Mouse (Mus musculus) hindbrain, embryonic 11.5 days (tissue): ENCODE results near the gene Lyar. TPM values are rescaled to one million over a fixed set of nuclear protein-coding genes. Genes with fewer than 3 reads are reported as not detected.

Experiments used
- ATAC-seq: fragments of 200-750 bp; cut with Nextera tagmentation; 2 replicates; pipeline ENCODE4 v1.8.0; 2017; ENCODE audit warnings: mild to moderate bottlenecking, moderate TSS enrichment, moderate library complexity; ENCODE audit not compliant: low FRiP score
- DNase-seq: peaks from one replicate; pipeline ENCODE4 v3.0.0-alpha.2; 2015; ENCODE audit warnings: low spot score
- H3K27ac ChIP-seq: fragments of 300-500 bp; sonication (generic); 2 replicates; pipeline ENCODE4 v1.5.1; 2014; ENCODE audit warnings: mild to moderate bottlenecking, low read depth, low read length
- H3K27me3 ChIP-seq: fragments of 300-500 bp; sonication (generic); 2 replicates; pipeline ENCODE4 v1.6.1; 2014; ENCODE audit warnings: mild to moderate bottlenecking, low read length, moderate library complexity, mixed read lengths; ENCODE audit not compliant: control insufficient read depth, insufficient read depth
- H3K36me3 ChIP-seq: fragments of 300-500 bp; sonication (generic); 2 replicates; pipeline ENCODE4 v1.6.1; 2014; ENCODE audit warnings: mild to moderate bottlenecking, low read length, moderate library complexity, mixed read lengths; ENCODE audit not compliant: control insufficient read depth, insufficient read depth
- H3K4me1 ChIP-seq: fragments of 300-500 bp; sonication (generic); replicated peaks from 2 replicates; pipeline ENCODE4 v1.6.1; 2014; ENCODE audit warnings: low read length, mixed read lengths; ENCODE audit not compliant: control insufficient read depth, insufficient read depth
- H3K4me2 ChIP-seq: fragments of 300-500 bp; sonication (generic); replicated peaks from 2 replicates; pipeline ENCODE4 v1.6.1; 2014; ENCODE audit warnings: mild to moderate bottlenecking, low read depth, low read length
- H3K4me3 ChIP-seq: fragments of 300-500 bp; sonication (generic); 2 replicates; pipeline ENCODE4 v1.5.1; 2014; ENCODE audit warnings: low read depth, low read length
- H3K9ac ChIP-seq: fragments of 300-500 bp; sonication (generic); 2 replicates; pipeline ENCODE4 v1.6.1; 2014; ENCODE audit warnings: low read depth, low read length
- H3K9me3 ChIP-seq: fragments of 300-500 bp; sonication (generic); 2 replicates; pipeline ENCODE4 v1.6.1; 2016; ENCODE audit warnings: low read length; ENCODE audit not compliant: control insufficient read depth
- WGBS: fragments of 180-500 bp; shearing (Covaris S2); extraction: QIAGEN DNeasy Blood & Tissue Kit; methylation state at CpG from one replicate; pipeline ENCODE4 v1.1.7; 2014; 5-methylcytosine and 5-hydroxymethylcytosine counted together
- polyA plus RNA-seq: library from polyadenylated mRNA; unstranded; fragments of >200 nt; fragmentation: Nextera tagmentation; extraction: Ambion mirVana; gene quantifications from 2 replicates; pipeline ENCODE4 v1.2.1, GENCODE M21; 2014

The Lyar gene
- polyA plus RNA-seq, 1 experiment from 2014 or later: 113 TPM

GRCm38 (mm10) chr5:38258773-38259146, 38.5 kb downstream of the Lyar start:
- no peaks in the 10 kb centered on the region for H3K27me3 ChIP-seq
- no peak overlapping the region for H3K9ac ChIP-seq
- ATAC-seq (no peak), DNase-seq (no peak)
- H3K36me3 ChIP-seq: no peaks in the 10 kb centered on the region
- H3K4me1 ChIP-seq: no peaks in the 10 kb centered on the region
- 85% methylated on average over 5 of the region's 5 CpGs for WGBS
- H3K4me3 ChIP-seq: no peak overlapping the region
- no peak overlapping the region for H3K27ac ChIP-seq
- no peaks in the 10 kb centered on the region for H3K9me3 ChIP-seq
- no peak overlapping the region for H3K4me2 ChIP-seq

- WGBS: 44% methylated on average over 9 of the region's 9 CpGs
- H3K9me3 ChIP-seq: no peaks in the 10 kb centered on the region
- H3K4me1 ChIP-seq: no peaks in the 10 kb centered on the region
- no peaks in the 10 kb centered on the region for H3K36me3 ChIP-seq
- ATAC-seq (peak; percentile 7; the same call in 1 of the 2 replicates), DNase-seq (no peak)
- peak overlapping the region; percentile 90 for H3K9ac ChIP-seq
- no peaks in the 10 kb centered on the region for H3K27me3 ChIP-seq
- peak overlapping the region; percentile 62; the same call in 1 of the 2 replicates for H3K27ac ChIP-seq
- peak overlapping the region; percentile 88 for H3K4me2 ChIP-seq
- peak overlapping the region; percentile 75 for H3K4me3 ChIP-seq
Observed at GRCm38 (mm10) chr5:38259455-38260106, 39.3 kb downstream of the Lyar start.

GRCm38 (mm10) chr5:38260107-38260682, 39.9 kb downstream of the Lyar start, which contains the start of gene Tmem128:
TSS of gene Tmem128 (plus strand) at chr5:38260185.
- Histone ChIP-seq H3K4me2 (peak within 1 kb of the TSS; percentile 88), H3K4me1 (no peaks in the 10 kb centered on the region), H3K27me3 (no peaks in the 10 kb centered on the region), H3K9ac (peak within 1 kb of the TSS; percentile 90), H3K36me3 (no peaks in the 10 kb centered on the region), H3K4me3 (peak within 1 kb of the TSS; percentile 75), H3K27ac (peak within 1 kb of the TSS; percentile 62; the same call in 1 of the 2 replicates), H3K9me3 (no peaks in the 10 kb centered on the region)
- DNase-seq (peak; percentile 82), ATAC-seq (peak; percentile 73)
- WGBS: under 1% methylated on average over 40 of the region's 40 CpGs

GRCm38 (mm10) chr5:38270942-38271341, 50.7 kb downstream of the Lyar start:
- no peaks in the 10 kb centered on the region for H3K4me1 ChIP-seq
- no peak for DNase-seq
- 82% methylated on average over 3 of the region's 3 CpGs for WGBS
- peaks cover 18% of the 10 kb centered on the region; the same call in 1 of the 2 replicates for H3K27me3 ChIP-seq
- H3K9ac ChIP-seq: no peak overlapping the region
- H3K9me3 ChIP-seq: no peaks in the 10 kb centered on the region
- 0 out of 2 replicates have a peak, but pooled peaks cover 5% of the 10 kb centered on the region for H3K36me3 ChIP-seq
- ATAC-seq: no peak
- no peak overlapping the region for H3K4me3 ChIP-seq
- no peak overlapping the region for H3K27ac ChIP-seq
- no peak overlapping the region for H3K4me2 ChIP-seq

- ATAC-seq (no peak), DNase-seq (no peak)
- no peak overlapping the region for H3K4me2 ChIP-seq
- no peaks in the 10 kb centered on the region for H3K36me3 ChIP-seq
- H3K9me3 ChIP-seq: no peaks in the 10 kb centered on the region
- H3K4me3 ChIP-seq: no peak overlapping the region
- no peak overlapping the region for H3K27ac ChIP-seq
- peaks cover 11% of the 10 kb centered on the region for H3K4me1 ChIP-seq
- 88% methylated on average over 4 of the region's 4 CpGs for WGBS
- H3K9ac ChIP-seq: no peak overlapping the region
- peaks cover 43% of the 10 kb centered on the region for H3K27me3 ChIP-seq
Observed at GRCm38 (mm10) chr5:38273831-38274230, 53.6 kb downstream of the Lyar start.

GRCm38 (mm10) chr5:38275771-38276170, 55.5 kb downstream of the Lyar start, which contains the start of gene Otop1:
TSS of gene Otop1 (plus strand) at chr5:38275972.
- Histone ChIP-seq H3K4me2 (peak within 1 kb of the TSS; percentile 42), H3K4me3 (peak within 1 kb of the TSS; percentile 30; the same call in 1 of the 2 replicates), H3K9me3 (no peaks in the 10 kb centered on the region), H3K27ac (no peak within 1 kb of the TSS), H3K27me3 (peaks cover 53% of the 10 kb centered on the region), H3K4me1 (peaks cover 11% of the 10 kb centered on the region), H3K9ac (no peak within 1 kb of the TSS), H3K36me3 (no peaks in the 10 kb centered on the region)
- DNase-seq (no peak), ATAC-seq (no peak)
- 1% methylated on average over 4 of the region's 4 CpGs for WGBS

GRCm38 (mm10) chr5:38276451-38276850, 56.2 kb downstream of the Lyar start:
- Histone ChIP-seq H3K9ac (no peak overlapping the region), H3K9me3 (no peaks in the 10 kb centered on the region), H3K27ac (no peak overlapping the region), H3K27me3 (peaks cover 53% of the 10 kb centered on the region), H3K4me3 (peak overlapping the region; percentile 30; the same call in 1 of the 2 replicates), H3K4me2 (peak overlapping the region; percentile 19; the same call in 1 of the 2 replicates), H3K36me3 (no peaks in the 10 kb centered on the region), H3K4me1 (peaks cover 11% of the 10 kb centered on the region)
- DNase-seq: peak; percentile 46
- ATAC-seq: 0 out of 2 replicates have a peak, but pooled peaks have one; percentile 7
- 1% methylated on average over 19 of the region's 19 CpGs for WGBS

GRCm38 (mm10) chr5:38277098-38277866, 57.0 kb downstream of the Lyar start:
- H3K9ac ChIP-seq: 0 out of 2 replicates have a peak overlapping the region, but pooled peaks have one; percentile 11

More at GRCm38 (mm10) chr5:38277098-38277866, 57.0 kb downstream of the Lyar start:
- DNase-seq (peak; percentile 42), ATAC-seq (0 out of 2 replicates have a peak, but pooled peaks have one; percentile 28)
- Histone ChIP-seq H3K4me1 (peaks cover 11% of the 10 kb centered on the region), H3K4me3 (peak overlapping the region; percentile 30), H3K27me3 (peaks cover 53% of the 10 kb centered on the region), H3K36me3 (no peaks in the 10 kb centered on the region), H3K9me3 (no peaks in the 10 kb centered on the region), H3K27ac (no peak overlapping the region), H3K4me2 (peak overlapping the region; percentile 42)
- WGBS: 1% methylated on average over 63 of the region's 65 CpGs
